Mouse (Mus musculus): ENCODE measurements around the gene Usp29.

DNA sequence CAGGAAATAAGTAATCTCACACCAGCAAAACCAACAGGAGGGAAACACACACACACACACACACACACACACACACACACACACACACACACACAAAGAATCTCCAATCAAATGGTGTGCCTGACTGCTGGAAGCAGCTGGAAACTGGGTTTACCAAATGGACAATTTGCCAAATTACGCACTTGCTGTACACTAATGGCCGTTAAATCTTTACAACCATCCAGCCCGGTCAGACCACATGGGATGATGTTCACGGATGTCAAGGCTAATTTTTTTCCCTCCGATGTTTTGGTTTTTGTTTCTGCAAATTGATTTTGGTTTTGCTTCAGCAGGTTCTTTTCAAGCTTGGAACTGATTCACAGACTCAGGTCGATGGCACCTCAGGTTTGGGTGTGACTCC lies 62.9 kb downstream of the Usp29 start:
- no peak for TF ChIP-seq CTCF (conservative IDR thresholded peaks at IDR 0.05; ENCODE audit: low read length)
- TF ChIP-seq NANOG (IDR thresholded peaks at IDR 0.05; ENCODE audit: borderline replicate concordance, low read length): no peak
